Mouse (Mus musculus): ENCODE measurements around the gene Coq4. TPM values are rescaled to one million over a fixed set of nuclear protein-coding genes. Genes with fewer than 3 reads are reported as not detected.

Coq4 gene
- polyA plus RNA-seq, 1 experiment from 2014 or later = 50.0 TPM

GRCm38 (mm10) chr2:29846061-29846853 lies 59.0 kb downstream of the Coq4 start:
- 0 out of 2 replicates have a peak overlapping the region, but pooled peaks have one; percentile 20 for H3K9ac ChIP-seq (ENCODE audit: low read length)
- peak overlapping the region; percentile 51 for H3K4me2 ChIP-seq (ENCODE audit: low read length)
- H3K4me3 ChIP-seq (ENCODE audit: low read depth, low read length) = peak overlapping the region; percentile 16; the same call in 1 of the 2 replicates
- ATAC-seq (replicated peaks; ENCODE audit: low FRiP score, low TSS enrichment, low read depth) (peak; percentile 26; the same call in 1 of the 2 replicates), DNase-seq (ENCODE audit: low spot score) (no peak)
- 9% methylated on average over 47 of the region's 47 CpGs for WGBS
- H3K27ac ChIP-seq (ENCODE audit: low read depth) = no peak overlapping the region
- peaks cover 46% of the 10 kb centered on the region for H3K27me3 ChIP-seq (replicated peaks; ENCODE audit: control insufficient read depth, insufficient read depth, low read length)
- H3K36me3 ChIP-seq (ENCODE audit: control insufficient read depth, insufficient read depth, low read length) = peaks cover 28% of the 10 kb centered on the region
- H3K9me3 ChIP-seq (ENCODE audit: control insufficient read depth, low read length) = no peaks in the 10 kb centered on the region
- H3K4me1 ChIP-seq (replicated peaks; ENCODE audit: control insufficient read depth, insufficient read depth, low read length) = peaks cover 8% of the 10 kb centered on the region; the same call in 1 of the 2 replicates

GRCm38 (mm10) chr2:29846911-29847310 lies 59.6 kb downstream of the Coq4 start:
- Histone ChIP-seq H3K4me2 (ENCODE audit: low read length) (no peak overlapping the region), H3K9me3 (ENCODE audit: control insufficient read depth, low read length) (no peaks in the 10 kb centered on the region), H3K27me3 (replicated peaks; ENCODE audit: control insufficient read depth, insufficient read depth, low read length) (peaks cover 46% of the 10 kb centered on the region), H3K9ac (ENCODE audit: low read length) (no peak overlapping the region), H3K36me3 (ENCODE audit: control insufficient read depth, insufficient read depth, low read length) (peaks cover 22% of the 10 kb centered on the region), H3K27ac (ENCODE audit: low read depth) (no peak overlapping the region), H3K4me3 (ENCODE audit: low read depth, low read length) (no peak overlapping the region), H3K4me1 (replicated peaks; ENCODE audit: control insufficient read depth, insufficient read depth, low read length) (peaks cover 8% of the 10 kb centered on the region; the same call in 1 of the 2 replicates)
- ATAC-seq (replicated peaks; ENCODE audit: low FRiP score, low TSS enrichment, low read depth) = no peak
- DNase-seq (ENCODE audit: low spot score) = no peak
- 44% methylated on average over 3 of the region's 3 CpGs for WGBS

Small RNAs within 50 kb of the gene (microRNA-seq; reads per million reads assigned to microRNA genes)
- gene Mir219a-2 (not detected), gene Mir219b (not detected)

Other genes starting within 250 kb of the Coq4 start
- gene Rapgef1, start 167.8 kb upstream of the Coq4 start, polyA plus RNA-seq (2014; fragmentation: Nextera tagmentation; extraction: Ambion mirVana) = 15.1 and 15.7 TPM in 2 replicates
- gene Gm13420, start 35.8 kb upstream of the Coq4 start, polyA plus RNA-seq (2014; fragmentation: Nextera tagmentation; extraction: Ambion mirVana) = 0.82 and 1.1 TPM in 2 replicates
- not detected in 2 replicates for gene Gm13547, start 28.2 kb upstream of the Coq4 start, polyA plus RNA-seq (2014; fragmentation: Nextera tagmentation; extraction: Ambion mirVana)
- gene Trub2, start 1.0 kb downstream of the Coq4 start, polyA plus RNA-seq (2014; fragmentation: Nextera tagmentation; extraction: Ambion mirVana) = 33.3 and 34.6 TPM in 2 replicates
- gene Slc27a4, start 15.1 kb downstream of the Coq4 start, polyA plus RNA-seq (2014; fragmentation: Nextera tagmentation; extraction: Ambion mirVana) = 16.0 and 16.2 TPM in 2 replicates
- 26.7 and 26.9 TPM in 2 replicates for gene Urm1, start 32.6 kb downstream of the Coq4 start, polyA plus RNA-seq (2014; fragmentation: Nextera tagmentation; extraction: Ambion mirVana)
- gene Cercam, start 81.7 kb downstream of the Coq4 start, polyA plus RNA-seq (2014; fragmentation: Nextera tagmentation; extraction: Ambion mirVana) = 20.2 and 22.4 TPM in 2 replicates
- 50.0 and 64.3 TPM in 2 replicates for gene Odf2, start 101.7 kb downstream of the Coq4 start, polyA plus RNA-seq (2014; fragmentation: Nextera tagmentation; extraction: Ambion mirVana)
- 52.4 and 57.6 TPM in 2 replicates for gene Gle1, start 147.9 kb downstream of the Coq4 start, polyA plus RNA-seq (2014; fragmentation: Nextera tagmentation; extraction: Ambion mirVana)
- gene Sptan1, start 178.1 kb downstream of the Coq4 start, polyA plus RNA-seq (2014; fragmentation: Nextera tagmentation; extraction: Ambion mirVana) = 131 and 141 TPM in 2 replicates

Data from intestine, embryonic 14.5 days (tissue).